Mouse (Mus musculus): ENCODE measurements around the gene Tenm2.

Gene Tenm2

DNA sequence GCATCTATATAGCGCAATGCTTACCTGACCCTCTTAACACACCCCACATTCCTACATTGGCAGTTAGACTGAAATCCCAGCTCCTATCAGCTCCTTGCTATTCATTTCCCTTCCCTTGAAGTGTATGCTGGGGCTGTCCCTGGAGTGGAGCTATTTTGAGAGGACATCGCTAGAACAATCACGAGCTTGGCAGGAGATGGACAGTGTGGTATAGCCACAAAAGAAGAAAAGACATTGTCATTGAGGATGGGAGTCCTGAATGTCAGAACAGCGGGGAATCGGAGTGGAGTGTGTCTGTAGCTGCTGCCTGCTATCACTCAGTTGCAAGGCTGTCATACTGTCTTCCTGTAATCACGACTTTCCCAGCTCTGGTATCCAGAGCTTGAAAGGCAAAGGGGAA lies 1031.4 kb downstream of the Tenm2 start:
- no peak for DNase-seq (ENCODE audit: low spot score)

DNA sequence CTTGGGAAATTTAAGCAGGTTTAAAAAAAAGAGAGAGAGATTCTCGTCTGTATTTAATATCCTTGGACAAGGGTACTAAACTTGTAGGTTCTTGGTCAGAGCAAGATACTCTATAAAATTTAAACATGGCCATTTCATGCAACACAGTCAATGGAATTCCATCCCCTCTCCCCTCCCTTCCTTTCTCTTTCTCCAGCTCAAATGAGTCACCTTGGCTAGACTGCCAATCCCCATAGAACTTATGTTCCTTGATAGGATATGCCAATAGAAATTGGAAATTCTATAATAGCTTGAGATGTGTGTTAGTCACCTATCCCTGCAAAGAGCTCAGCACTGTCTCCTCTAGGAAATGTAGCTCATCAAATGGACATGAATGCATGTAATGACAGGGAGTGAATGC lies 1031.9 kb downstream of the Tenm2 start:
- no peak for DNase-seq (ENCODE audit: low spot score)

DNA sequence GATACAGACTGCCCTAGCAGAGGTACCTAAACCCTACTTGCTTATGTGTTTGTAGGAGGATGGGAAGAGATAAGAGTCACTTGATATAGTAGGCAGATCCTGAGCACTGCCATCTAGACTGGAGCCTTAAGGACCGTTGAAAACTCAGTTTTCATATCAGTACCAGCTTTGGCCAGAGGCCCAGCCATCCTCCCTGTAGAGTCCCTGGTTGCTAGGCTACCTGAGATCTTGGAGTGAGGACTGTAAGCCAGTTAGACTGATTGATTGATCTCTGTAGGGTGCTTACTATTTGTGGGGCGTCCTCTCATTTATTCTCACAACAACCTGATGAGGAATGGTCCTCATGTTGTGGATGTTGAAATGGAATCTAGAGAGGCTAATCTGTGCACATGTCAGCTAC lies 1041.4 kb downstream of the Tenm2 start:
- no peak for DNase-seq (ENCODE audit: low spot score)

DNA sequence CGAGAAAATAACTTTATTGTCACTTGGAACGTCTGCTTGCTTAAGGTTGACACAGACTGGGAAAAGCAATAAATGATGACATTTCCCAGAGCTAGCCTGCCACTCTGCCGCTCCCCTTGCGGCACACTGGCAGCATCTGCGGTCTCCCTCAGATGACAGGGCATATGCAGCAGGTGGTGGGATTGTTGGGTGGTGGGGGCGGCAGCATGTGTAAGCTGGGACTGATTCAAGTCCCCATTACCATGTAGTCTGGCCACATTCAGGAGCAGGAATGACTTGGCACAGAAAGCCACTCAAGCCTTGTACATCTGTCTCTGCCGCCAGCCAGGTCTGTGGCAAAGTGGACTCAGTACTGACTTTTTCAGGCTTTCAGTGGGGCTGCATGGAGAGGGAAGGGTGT lies 1059.7 kb downstream of the Tenm2 start:
- DNase-seq (ENCODE audit: low spot score), result no peak

DNA sequence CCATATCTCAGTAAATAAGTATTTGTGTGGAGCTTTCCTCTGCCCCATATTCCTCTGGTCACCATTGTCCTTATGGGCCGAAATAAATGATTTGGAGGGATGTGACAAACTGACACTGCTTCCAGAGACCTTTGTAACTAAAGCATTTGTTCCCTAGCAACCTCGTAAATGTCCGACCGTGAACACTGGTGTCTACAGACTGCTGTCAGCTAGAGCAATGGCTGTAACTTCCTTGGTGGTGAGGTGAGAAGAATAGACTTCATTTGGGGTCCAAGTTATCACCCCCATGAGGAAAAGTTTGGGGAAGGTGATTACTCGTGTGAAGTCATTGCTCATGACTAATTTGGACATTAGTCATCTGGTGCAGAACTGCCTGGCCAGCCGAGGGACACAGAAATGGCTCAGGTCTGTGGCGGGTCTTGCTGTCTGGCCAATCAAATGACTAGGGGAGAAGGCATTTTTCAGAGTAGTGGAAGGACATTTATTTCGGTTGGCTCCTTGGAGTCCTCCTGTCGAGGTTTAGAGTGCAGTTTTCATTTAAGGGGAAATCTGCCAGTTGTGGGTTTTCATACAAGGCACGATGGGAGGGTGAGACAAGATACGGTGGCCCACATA lies 1062.6 kb downstream of the Tenm2 start:
- DNase-seq (ENCODE audit: low spot score), result no peak

DNA sequence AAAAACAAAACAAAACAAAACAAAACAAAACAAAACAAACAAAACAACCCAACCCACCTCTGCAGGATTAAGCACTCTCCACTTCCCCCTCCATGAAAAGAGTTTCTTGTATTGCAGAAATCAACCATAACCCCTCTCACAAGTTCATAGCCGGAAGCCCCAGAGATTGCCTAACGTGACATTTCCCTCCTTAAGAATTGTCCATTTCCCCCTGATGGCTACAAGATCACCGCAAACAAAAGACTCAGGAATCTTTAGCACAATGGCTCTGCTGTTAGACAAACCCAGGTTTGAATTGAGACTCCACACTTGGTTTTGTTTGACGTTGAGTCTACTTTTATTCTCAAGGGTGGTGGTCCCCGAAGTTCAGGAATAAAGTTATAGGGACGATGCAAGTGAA lies 1063.2 kb downstream of the Tenm2 start:
- no peak for DNase-seq (ENCODE audit: low spot score)

DNA sequence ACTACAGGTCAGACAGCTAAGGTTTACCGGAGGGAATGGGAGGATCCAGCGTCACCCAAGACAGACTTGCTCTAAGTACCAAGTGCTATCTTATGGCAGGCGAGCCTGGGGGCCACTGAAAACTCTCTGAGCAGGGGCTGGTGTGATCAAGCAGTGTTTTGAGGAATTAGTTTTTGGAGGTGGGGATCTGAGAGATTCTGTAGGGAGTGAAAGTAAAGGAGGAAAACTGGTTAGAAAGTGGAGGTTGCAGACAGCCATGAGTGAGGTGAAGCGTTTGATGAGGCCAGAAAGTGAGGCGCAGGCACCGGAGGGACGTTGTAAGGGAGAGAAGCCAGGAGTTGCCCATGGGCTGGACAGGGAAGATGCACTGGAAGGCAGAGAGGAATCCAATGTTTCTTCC lies 1063.8 kb downstream of the Tenm2 start:
- DNase-seq (ENCODE audit: low spot score), result no peak

DNA sequence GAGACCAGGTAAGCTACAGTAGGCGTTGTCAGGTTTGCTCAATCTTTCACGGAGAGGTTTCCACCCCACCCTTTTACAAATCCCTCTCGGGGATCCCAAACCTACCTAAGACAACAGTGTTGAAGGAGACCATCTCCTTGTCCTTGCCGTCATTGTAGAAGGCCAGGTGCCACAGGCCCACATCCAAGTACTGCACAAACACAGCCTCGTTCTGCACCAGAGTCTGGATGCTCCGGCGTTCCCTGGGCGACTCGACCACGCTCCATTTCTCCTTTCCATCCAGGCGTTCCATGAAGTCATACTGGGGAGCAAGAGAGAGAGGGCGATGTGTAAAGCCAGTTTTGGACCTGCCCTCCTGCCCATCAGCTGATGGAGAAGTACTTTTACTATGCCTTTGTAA lies 1064.5 kb downstream of the Tenm2 start:
- no peak for DNase-seq (ENCODE audit: low spot score)

DNA sequence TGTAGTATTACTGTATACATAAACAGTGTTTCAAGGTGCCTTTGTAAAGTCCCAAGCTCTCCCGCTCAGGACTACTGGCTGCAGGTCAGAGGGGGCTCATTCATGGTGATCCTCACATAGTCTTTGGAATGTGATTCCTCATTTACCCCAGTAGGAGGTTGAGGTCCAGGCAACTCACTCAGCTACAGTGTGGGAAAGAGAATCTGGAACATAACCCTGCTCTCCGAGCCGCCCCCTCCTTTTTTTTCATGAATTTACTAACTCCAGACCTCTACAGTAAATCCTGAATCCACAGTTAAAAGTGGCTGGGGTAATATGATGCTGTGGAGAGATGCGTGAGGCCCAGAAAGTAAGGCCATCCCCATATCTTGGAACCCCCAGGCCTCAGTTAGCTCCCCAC lies 1066.0 kb downstream of the Tenm2 start:
- DNase-seq (ENCODE audit: low spot score), result no peak

DNA sequence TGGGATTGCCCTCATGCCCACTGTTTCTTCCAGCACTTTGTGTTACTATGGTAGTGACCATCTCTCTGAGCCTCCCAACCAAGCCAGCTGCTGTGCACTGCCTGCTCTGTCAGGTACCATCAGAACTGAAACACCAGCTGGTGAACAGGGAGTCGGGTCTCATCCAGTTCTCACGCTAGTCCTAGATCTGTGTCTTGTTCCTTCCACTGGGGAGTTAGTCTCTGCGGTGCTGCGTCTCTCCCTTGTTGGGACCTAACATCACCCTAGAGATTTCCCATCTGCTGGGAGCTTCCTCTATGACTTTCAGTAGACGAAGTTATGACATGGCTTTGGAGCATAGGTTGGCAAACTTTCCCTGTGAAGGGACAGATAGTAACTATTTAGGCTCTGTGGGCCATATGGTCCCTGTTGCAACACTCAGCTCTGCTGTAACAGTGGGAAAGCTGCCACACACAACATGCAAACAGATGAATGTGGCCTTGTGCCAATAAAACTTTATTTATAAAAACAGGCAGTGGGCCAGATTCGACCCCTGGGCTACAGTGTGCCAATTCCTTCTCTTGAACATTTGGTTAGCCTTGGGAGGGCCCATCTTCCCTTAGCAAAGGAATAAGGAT lies 1066.7 kb downstream of the Tenm2 start:
- DNase-seq (ENCODE audit: low spot score), result no peak

DNA sequence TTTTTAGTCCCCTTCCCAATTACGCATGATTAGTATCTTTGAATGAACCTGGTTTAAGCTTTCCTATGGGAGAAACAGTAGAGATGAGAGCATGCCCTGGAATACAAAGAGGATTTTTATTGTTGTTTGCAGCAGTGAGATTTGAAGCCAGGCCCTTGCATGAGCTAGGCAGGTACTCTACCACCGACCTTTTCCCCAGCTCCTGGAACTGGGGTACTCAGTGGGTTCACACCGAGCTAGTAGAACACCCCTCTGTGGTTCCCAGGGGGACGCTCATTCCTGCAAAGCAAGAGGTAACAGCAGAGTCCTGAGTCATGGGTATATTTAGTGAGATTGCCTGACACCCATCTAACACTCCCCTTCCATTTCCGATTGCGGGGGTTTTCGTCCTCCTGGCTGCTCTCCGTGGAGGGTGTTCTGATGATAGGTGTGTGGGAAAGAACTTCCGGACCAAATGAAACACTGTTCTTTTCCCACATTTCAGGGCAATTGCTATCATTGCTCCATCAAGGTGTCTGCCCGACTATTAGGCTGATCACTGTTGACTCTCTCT lies 1067.9 kb downstream of the Tenm2 start:
- DNase-seq (ENCODE audit: low spot score), result no peak

DNA sequence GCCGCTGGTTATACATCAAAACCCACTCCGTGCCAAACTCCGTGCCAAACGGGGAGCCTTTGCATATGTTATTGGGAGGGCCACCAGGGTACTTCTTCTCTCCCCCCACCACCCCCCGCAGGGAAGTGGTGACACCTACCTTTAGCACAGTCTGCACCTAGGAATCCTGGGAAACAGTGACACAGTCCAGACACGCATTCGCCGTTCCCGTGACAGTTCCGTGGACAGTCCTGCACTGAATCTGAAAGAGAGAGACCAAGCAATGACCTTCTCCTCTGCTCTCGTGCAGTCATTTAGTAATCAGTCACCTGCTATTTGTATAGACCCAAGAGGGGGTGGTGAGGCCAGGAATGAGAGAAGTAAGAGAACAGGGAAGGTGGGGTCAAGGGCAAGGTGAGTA lies 1072.2 kb downstream of the Tenm2 start:
- no peak for DNase-seq (ENCODE audit: low spot score)

DNA sequence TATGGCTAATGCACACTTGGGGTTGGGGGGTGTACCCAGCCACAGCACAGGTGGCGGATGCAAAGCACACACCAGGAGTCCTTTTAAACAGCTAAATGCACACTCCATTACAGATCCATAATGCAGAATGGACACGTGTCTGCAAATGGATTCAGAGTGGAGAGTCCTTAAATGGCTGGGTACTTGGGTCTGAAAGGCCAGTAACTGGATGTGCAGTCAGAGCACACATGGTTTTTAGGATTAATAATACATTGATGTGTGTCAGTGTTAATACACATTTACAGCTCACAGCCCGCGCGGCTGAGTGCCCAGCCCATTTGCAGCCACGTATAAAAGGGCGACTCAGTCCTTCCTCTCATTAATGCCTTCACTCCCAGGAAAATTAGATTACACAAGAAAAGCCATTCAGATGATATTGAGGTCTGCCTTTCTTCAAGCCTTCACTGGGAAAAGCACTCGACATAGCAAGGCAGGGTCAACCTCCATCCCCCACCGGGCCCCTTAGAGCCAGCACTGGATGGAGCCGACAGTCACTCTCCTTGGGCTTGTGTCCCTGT lies 1073.9 kb downstream of the Tenm2 start:
- DNase-seq (ENCODE audit: low spot score), result no peak

DNA sequence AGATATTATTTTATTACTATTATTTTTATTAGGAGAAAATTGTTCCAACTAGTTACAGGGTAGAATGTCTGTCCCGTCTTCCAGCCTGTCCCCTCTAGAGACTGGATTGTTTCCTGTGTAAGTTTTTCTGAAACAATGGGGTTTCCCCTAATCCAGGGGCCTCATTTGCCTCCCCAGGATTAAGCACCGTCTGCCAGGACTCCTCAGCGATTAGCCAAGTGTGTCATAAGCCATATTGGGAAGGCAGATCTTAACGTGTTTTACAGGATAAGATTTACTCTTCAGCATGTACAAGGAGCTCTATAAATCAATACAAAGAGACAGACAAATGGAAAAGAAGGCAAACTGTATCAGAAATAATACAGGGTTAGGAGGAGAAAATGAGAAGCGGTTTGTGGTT lies 1082.3 kb downstream of the Tenm2 start:
- no peak for DNase-seq (ENCODE audit: low spot score)

DNA sequence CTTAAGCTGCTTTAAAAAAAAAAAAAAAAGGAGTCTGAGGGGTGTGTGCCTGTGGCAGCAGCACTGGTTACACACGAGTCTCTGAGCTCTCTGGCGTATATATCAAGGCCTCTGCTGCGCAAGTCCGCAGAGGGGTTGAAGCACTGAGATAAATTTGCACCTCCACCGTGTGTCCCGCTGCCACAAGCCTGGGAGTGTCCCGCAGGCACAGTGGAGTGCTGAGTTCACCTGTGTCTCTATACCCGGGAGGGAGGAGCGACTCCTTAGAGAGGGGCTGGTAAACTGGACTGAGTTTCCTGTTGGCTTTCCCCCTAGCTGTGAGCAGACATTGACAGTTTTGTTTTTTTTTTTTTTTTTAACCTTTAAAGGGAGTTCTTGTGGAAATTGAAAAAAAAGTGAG lies 1082.8 kb downstream of the Tenm2 start:
- no peak for DNase-seq (ENCODE audit: low spot score)

DNA sequence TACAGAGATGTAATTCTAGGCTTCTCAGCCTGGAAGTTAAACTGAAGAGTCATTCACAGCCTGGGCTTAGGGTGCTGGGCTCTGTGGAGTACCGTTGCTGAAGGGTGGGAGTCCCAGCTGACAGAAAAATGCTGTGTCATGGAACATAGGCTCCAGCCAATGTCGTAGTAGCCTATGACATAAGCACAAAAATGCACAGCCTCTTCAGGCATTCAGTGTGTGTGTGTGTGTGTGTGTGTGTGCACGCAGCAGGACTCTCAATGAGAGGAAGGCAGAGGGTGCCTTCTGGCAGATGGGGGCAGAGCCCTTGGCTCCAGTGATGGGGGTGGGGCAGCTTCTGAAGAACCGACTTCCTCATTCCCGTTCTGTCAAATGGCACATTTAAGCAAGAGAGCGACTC lies 1083.5 kb downstream of the Tenm2 start:
- DNase-seq (ENCODE audit: low spot score), result no peak

DNA sequence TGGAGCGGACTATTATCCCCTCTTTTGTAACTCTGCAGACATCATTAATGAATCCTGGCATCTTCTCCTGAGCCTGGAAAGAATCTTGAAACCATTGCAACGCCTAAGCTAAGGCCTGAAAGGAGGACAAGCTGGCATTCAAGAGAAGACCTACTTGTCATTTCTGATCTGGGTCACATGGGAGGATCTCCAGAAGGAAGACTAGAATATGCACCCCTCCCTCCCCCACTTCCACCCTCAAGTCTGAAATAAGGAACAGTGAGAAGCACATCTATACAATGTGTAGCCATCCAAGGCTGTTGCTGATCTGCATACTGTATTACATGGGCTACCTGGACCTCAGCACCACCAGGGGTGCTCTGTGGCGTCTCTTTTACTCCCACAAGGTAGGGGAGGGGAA lies 1086.7 kb downstream of the Tenm2 start:
- no peak for DNase-seq (ENCODE audit: low spot score)

DNA sequence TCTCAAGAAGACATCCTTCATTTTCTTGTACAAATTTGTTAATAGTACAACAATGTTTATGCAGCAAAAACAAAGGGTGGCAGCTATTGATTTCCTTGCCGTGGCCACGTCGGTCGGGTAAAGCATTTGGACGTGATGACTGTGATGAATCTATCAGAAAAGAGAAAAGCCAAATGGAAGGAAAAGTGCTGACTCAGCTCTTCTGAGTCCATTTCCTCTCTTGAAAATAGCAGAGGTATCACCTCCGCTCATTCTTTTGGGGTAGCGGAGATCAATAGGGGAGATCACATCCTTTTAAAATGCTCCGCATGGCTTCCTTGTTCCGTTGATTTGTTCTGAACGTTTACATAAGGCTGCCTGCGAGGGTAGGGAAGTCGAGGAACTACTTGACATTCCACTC lies 1090.7 kb downstream of the Tenm2 start:
- DNase-seq (ENCODE audit: low spot score), result no peak

DNA sequence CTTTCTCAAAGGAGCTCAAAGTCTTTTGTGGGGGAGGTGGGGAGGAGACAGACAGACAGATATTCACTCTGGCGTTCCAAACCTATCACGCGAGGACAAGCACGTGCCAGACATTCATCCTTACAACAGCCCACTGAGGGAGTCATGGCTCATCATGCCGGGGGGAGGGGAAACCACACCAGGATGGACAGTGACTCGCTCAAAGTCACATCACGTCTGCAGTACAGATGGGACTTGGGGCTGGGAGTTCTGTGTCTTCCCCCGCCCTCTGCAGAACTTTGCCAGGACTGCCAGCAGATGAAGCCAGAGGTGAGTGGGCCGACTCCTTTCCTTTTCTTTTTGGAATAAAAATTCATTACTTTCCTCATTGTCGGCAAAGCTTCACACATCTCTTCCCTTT lies 1095.4 kb downstream of the Tenm2 start:
- no peak for DNase-seq (ENCODE audit: low spot score)

DNA sequence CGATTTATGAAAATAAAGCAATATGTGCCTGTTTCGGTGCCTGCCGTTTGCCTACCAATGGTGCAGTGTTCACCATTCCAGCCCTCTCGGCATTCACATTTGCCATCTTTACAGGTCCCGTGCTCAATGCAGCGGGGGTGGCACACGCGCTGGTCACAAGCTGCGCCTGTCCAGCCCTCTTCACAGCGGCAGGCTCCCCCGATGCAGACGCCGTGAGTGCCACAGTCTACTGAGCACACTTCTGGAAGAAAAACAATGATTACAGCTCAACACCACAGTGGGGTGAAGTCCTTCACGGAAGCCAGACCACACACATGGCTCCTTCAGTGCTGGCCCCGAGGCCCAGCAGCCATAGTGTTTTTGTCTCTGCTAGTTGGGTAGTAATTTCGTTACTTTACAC lies 1096.2 kb downstream of the Tenm2 start:
- no peak for DNase-seq (ENCODE audit: low spot score)

DNA sequence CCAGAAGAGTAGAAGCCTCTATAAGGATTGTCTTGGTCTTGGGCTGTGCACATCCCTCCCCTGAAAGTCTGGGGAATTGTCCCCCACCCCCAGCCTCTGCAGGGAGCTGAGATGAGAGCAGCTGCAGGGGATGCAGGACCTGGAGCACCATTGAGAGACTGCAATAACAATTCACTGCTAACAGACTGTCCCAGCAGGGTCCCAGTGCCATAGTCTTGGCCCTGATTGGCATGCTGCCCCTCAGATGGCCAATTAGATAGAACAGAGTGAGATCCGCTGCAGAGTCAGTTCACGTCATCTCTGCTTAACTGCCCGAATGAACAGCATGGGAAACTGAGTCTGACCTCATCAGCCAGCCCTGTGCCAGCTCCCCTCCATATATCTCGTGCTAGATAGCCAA lies 1097.9 kb downstream of the Tenm2 start:
- DNase-seq (ENCODE audit: low spot score), result no peak

DNA sequence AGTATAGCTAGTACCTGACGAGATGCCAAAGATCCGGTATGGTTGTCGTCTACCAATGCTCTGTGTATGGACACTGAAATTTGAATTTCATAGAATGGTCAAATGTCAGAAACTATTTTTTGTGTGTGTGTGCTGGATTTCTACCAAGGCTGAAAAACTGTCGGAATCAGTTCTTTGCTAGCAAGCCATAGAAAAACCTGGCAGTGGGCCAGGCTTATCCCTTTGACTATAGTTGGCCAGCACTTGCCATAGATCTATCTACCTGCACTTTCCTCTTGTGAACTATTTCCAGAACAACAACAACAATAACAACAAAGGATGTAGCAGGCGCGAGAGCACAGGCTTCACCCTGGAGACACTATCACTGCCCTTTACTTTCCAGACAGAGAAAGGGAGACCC lies 1098.5 kb downstream of the Tenm2 start:
- DNase-seq (ENCODE audit: low spot score), result no peak

DNA sequence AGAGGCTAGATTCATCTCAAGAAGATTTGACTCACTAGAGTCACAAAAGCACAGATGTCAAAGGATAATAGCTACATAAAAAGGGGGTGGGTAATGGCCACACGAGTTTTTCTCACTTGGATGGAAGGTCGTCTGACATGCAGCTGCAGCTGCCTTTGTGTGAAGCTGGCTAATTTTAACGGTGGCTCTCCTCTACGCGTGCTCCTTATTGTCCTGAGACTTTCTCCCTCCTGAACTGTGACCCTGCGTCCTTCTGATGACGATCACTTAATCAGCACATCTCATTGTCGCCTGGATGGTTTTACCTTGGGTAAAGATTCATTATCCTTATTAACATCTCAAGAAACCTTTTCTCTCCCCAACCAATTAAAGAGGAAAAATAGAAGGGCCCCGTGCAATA lies 1101.1 kb downstream of the Tenm2 start:
- DNase-seq (ENCODE audit: low spot score), result no peak

DNA sequence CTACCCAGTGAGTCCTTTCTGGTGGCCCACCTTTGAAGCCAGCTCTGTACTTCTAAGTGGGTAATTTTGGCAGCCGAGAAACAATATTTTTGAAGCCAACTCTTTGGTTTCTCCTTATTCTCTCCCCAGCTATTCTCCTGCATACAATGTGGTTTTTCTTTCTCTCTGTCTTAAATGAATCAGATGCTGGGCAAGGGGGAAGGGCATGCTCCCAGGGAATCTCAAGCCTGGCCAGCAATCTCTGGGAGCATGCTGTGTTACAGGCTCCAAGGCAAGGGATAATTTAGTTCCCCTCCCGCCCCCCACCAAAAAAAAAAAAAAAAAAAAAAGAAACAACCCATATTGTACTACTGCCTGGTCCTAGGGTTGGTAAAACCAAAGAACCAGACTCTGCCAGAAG lies 1112.5 kb downstream of the Tenm2 start:
- no peak for DNase-seq (ENCODE audit: low spot score)
